Mouse (Mus musculus) heart, embryonic 16.5 days (tissue): Measurements from ENCODE around the gene Spats1. TPM values are rescaled to one million over a fixed set of nuclear protein-coding genes. Genes with fewer than 3 reads are reported as not detected.

Experiments used
- ATAC-seq: fragments of 200-750 bp; cut with Nextera tagmentation; replicated peaks from 2 replicates; pipeline ENCODE4 v1.8.0; 2017; ENCODE audit warnings: moderate number of reproducible peaks; ENCODE audit not compliant: insufficient read depth, low FRiP score; ENCODE audit errors: extremely low read depth
- H3K27ac ChIP-seq: fragments of 300-500 bp; sonication (generic); 2 replicates; pipeline ENCODE4 v1.5.1; 2014; ENCODE audit warnings: mild to moderate bottlenecking, low read length, control low read depth, moderate library complexity
- H3K27me3 ChIP-seq: fragments of 300-500 bp; sonication (generic); 2 replicates; pipeline ENCODE4 v1.6.1; 2014; ENCODE audit warnings: low read length, mixed read lengths; ENCODE audit not compliant: control insufficient read depth, insufficient read depth
- H3K36me3 ChIP-seq: fragments of 300-500 bp; sonication (generic); 2 replicates; pipeline ENCODE4 v1.6.1; 2014; ENCODE audit not compliant: control insufficient read depth, insufficient read depth
- H3K4me1 ChIP-seq: fragments of 300-500 bp; sonication (generic); 2 replicates; pipeline ENCODE4 v1.6.1; 2014; ENCODE audit warnings: low read length, mixed read lengths; ENCODE audit not compliant: control insufficient read depth, insufficient read depth
- H3K4me2 ChIP-seq: fragments of 300-500 bp; sonication (generic); 2 replicates; pipeline ENCODE4 v1.6.1; 2014; ENCODE audit warnings: low read depth, mild to moderate bottlenecking, control low read depth, low read length
- H3K4me3 ChIP-seq: fragments of 300-500 bp; sonication (generic); 2 replicates; pipeline ENCODE4 v1.5.1; 2014; ENCODE audit warnings: mild to moderate bottlenecking, control low read depth, low read length
- H3K9ac ChIP-seq: fragments of 300-500 bp; sonication (generic); 2 replicates; pipeline ENCODE4 v1.6.1; 2014; ENCODE audit warnings: low read length, control low read depth
- H3K9me3 ChIP-seq: fragments of 300-500 bp; sonication (generic); replicated peaks from 2 replicates; pipeline ENCODE4 v1.6.1; 2016; ENCODE audit warnings: low read length; ENCODE audit not compliant: control insufficient read depth
- WGBS: fragments of 180-500 bp; shearing (Covaris S2); extraction: QIAGEN DNeasy Blood & Tissue Kit; methylation state at CpG from one replicate; pipeline ENCODE4 v1.1.7; 2014; 5-methylcytosine and 5-hydroxymethylcytosine counted together
- polyA plus RNA-seq: library from polyadenylated mRNA; unstranded; fragments of >200 nt; fragmentation: Nextera tagmentation; extraction: Ambion mirVana; gene quantifications from 2 replicates; pipeline ENCODE4 v1.2.1, GENCODE M21; 2015

Gene Spats1
- polyA plus RNA-seq, 1 experiment from 2014 or later, result 1.2 TPM

DNA sequence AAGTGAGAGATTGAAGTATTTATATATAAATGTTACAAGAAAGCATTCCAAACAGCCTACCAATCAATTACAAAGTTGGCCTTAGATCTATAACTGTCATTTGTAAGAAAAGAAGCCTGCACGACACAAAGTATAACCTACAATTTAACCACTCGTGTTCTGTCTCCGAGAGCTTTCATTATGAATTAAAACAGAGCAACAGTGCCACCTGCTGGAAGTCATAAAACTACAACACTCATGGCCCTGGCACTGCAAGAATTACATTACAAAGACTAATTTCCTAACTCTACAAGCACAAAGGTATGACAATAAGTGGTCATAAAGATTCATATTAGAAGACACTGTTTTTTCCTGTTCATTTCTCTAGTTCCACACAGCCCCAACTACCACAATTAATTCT, 72.0 kb downstream of the Spats1 start:
- Histone ChIP-seq H3K9me3 (no peaks in the 10 kb centered on the region), H3K4me3 (no peak overlapping the region), H3K4me2 (no peak overlapping the region), H3K36me3 (peaks cover 28% of the 10 kb centered on the region), H3K27ac (no peak overlapping the region), H3K4me1 (peaks cover 8% of the 10 kb centered on the region), H3K9ac (no peak overlapping the region), H3K27me3 (no peaks in the 10 kb centered on the region)
- no peak for ATAC-seq
- 7% methylated on average over 3 of the region's 3 CpGs for WGBS

DNA sequence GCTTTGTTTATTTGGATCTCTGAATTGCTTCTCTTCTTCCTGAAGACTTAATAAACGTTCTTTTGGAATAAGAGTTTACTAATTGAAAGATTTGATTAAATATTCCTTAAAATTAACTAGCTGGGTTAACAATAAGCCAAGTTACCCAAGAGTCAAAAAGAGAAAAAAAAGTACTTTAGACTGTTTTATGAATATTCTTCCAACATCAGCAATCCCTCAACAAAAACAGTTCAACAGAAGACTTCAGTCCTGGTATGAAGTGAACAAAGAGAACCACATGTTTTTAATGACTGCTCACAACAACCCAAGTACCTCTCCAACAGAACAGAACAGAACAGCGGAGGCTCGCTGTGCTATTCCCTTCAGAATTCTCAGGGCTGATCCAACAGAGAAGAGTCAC, 72.6 kb downstream of the Spats1 start:
- H3K4me3 ChIP-seq, result no peak overlapping the region
- H3K9ac ChIP-seq, result no peak overlapping the region
- peaks cover 30% of the 10 kb centered on the region for H3K36me3 ChIP-seq
- H3K27me3 ChIP-seq, result no peaks in the 10 kb centered on the region
- H3K4me2 ChIP-seq, result no peak overlapping the region
- WGBS, result 75% methylated on average over 3 of the region's 3 CpGs
- H3K9me3 ChIP-seq, result no peaks in the 10 kb centered on the region
- no peak for ATAC-seq
- peaks cover 8% of the 10 kb centered on the region for H3K4me1 ChIP-seq
- H3K27ac ChIP-seq, result no peak overlapping the region

DNA sequence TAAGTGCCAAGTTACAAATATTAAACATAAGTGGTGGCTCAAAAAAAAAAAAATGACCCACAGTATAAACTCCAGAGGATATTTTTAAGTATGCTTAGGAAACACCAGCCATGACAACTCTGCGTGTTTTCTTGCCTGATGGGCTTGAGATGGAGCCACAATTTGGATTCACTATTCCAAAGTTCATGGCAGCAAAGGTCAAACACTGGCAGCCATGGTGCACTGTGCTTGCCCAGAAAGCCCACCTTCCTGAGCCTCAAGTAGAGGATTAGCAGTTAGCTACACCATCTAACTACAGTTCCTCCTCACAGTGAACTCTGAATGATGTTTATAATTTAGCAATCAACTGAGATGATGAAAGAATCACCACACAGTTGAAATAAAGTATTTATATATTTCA, 73.1 kb downstream of the Spats1 start:
- no peak overlapping the region for H3K27ac ChIP-seq
- H3K4me3 ChIP-seq, result no peak overlapping the region
- peaks cover 25% of the 10 kb centered on the region for H3K36me3 ChIP-seq
- H3K27me3 ChIP-seq, result no peaks in the 10 kb centered on the region
- WGBS, result 84% methylated on average over 1 of the region's 1 CpGs
- H3K9ac ChIP-seq, result no peak overlapping the region
- peaks cover 8% of the 10 kb centered on the region for H3K4me1 ChIP-seq
- no peak for ATAC-seq
- H3K4me2 ChIP-seq, result no peak overlapping the region
- H3K9me3 ChIP-seq, result no peaks in the 10 kb centered on the region

DNA sequence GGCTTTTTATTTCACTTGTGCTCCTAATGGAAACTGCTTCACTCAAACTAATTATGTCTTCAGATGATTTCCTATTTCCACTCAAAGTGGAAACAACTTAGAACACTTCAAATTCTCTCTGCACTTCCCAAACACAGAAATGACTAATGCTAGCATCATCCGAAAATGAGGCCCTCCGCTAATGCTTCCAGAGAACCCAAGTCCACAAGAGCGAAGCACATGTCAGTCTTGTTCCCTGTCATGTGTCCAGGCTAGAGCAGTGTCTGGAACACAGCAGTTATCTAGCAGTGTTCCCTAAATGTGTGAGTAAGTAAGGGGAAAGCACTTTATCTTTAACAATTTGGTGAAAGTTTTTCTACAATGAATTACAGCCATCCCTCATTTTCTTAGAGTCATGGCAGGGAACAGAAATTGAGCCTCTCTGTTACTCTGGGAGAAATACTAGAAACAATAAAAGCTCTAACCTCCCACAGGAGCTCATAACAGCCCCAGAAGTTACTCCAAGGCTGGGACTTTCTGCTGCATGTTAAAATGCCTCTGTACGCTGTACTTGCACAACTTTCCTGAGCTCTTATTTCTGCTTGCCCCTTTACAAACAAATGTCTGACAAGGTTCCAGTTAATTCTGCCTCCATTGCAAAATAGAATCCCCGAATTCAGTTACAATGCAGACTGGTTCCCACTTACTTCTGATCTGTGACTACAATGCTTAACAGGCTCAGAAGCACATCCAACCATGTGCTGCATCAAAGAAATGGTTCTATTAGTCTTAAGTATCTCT, 73.9 kb downstream of the Spats1 start:
- no peak for ATAC-seq
- 83% methylated on average over 5 of the region's 5 CpGs for WGBS
- H3K36me3 ChIP-seq, result peaks cover 19% of the 10 kb centered on the region

DNA sequence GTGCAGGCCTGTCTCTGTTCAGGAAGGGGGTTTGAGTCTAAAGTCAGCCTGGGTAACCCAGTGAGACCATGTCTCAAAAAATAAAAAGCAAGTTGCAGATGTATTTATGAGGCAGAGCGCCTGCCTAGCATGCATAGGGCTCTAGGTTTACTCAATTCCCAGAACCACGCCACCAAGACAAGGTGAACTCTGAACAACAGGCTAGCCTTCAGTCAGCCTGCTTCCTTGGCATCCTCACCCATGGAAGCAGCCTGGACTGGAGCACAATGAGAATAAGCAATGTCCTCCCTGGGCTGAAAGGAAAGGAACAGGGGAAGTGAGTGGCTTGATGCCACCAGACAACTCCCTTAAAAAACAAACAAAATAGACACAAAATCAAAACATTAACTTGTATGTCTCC, 77.2 kb downstream of the Spats1 start:
- no peak overlapping the region for H3K27ac ChIP-seq
- WGBS, result 95% methylated on average over 2 of the region's 2 CpGs

More for the DNA sequence above, 73.9 kb downstream of the Spats1 start:
- Histone ChIP-seq H3K9ac (no peak overlapping the region), H3K9me3 (no peaks in the 10 kb centered on the region), H3K27me3 (no peaks in the 10 kb centered on the region), H3K4me2 (no peak overlapping the region), H3K27ac (no peak overlapping the region), H3K4me3 (no peak overlapping the region), H3K4me1 (peaks cover 8% of the 10 kb centered on the region)

DNA sequence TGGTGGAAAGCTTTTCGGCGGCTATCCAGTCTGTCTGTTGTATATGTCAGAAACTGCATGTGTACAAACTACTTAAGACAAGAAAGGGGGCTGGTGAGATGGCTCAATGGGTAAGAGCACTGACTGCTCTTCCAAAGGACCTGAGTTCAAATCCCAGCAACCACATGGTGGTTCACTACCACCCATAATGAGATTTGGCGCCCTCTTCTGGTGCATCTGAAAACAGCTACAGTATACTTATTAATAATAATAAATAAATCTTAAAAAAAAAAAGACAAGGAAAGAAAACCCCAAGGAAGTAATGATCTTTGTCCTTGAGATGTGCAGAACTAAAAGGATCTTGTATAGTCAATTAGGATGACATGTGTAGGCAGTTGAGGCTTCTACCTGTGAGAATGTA, 77.7 kb downstream of the Spats1 start:
- no peak overlapping the region for H3K4me2 ChIP-seq
- H3K27ac ChIP-seq, result no peak overlapping the region
- no peak overlapping the region for H3K4me3 ChIP-seq
- H3K4me1 ChIP-seq, result peaks cover 8% of the 10 kb centered on the region
- no peaks in the 10 kb centered on the region for H3K27me3 ChIP-seq
- peaks cover 5% of the 10 kb centered on the region for H3K36me3 ChIP-seq
- WGBS, result 77% methylated on average over 3 of the region's 3 CpGs
- H3K9me3 ChIP-seq, result no peaks in the 10 kb centered on the region
- H3K9ac ChIP-seq, result no peak overlapping the region
- ATAC-seq, result no peak

More for the DNA sequence above, 77.2 kb downstream of the Spats1 start:
- Histone ChIP-seq H3K27me3 (no peaks in the 10 kb centered on the region), H3K9me3 (no peaks in the 10 kb centered on the region), H3K4me1 (peaks cover 8% of the 10 kb centered on the region), H3K36me3 (peaks cover 7% of the 10 kb centered on the region), H3K4me3 (no peak overlapping the region), H3K4me2 (no peak overlapping the region), H3K9ac (no peak overlapping the region)
- no peak for ATAC-seq

DNA sequence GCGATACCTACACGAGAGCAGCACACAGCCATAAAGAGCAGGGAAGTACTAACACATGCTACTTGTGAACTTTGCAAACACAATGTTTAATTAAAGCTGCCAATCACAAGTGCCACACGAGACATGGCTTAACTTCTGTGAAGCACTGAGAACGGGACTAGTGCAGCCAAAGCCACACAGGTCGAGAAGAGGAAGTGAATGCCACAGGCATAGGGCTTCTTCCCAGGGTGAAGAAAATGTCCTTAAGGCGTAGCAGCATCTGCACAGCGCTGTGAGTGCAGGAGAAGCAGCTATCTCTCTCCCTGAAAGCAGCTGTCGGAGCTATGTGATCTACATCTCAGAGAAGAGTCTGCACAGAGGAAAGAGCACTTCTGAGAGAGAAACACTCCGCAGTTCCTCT, 80.6 kb downstream of the Spats1 start:
- no peaks in the 10 kb centered on the region for H3K9me3 ChIP-seq
- H3K4me1 ChIP-seq, result peaks cover 9% of the 10 kb centered on the region; the same call in 1 of the 2 replicates
- no peak for ATAC-seq
- WGBS, result 58% methylated on average over 9 of the region's 9 CpGs
- H3K9ac ChIP-seq, result no peak overlapping the region
- no peaks in the 10 kb centered on the region for H3K27me3 ChIP-seq
- peaks cover 24% of the 10 kb centered on the region for H3K36me3 ChIP-seq
- H3K4me3 ChIP-seq, result no peak overlapping the region
- H3K4me2 ChIP-seq, result no peak overlapping the region
- no peak overlapping the region for H3K27ac ChIP-seq

DNA sequence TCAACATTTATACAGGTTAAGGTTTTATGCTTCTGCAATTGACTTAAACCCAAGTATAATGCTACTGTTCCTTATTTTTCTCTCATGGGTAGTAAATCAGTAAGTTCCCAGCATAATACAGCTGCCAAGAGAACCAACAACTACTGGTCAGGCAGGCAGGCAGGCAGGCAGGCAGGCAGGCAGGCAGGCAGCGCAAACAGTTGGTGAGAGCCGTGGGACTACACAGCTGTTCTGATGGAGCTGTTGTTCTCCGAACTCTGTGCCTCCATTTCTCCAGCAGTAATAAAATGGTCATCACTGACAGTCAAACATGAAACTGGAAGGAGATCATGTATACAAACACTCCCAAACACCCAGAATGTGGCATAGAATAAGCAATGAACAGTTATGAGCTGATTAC, 81.5 kb downstream of the Spats1 start:
- peaks cover 24% of the 10 kb centered on the region for H3K36me3 ChIP-seq
- H3K4me1 ChIP-seq, result peaks cover 9% of the 10 kb centered on the region; the same call in 1 of the 2 replicates

More for the DNA sequence above, 81.5 kb downstream of the Spats1 start:
- Histone ChIP-seq H3K27ac (no peak overlapping the region), H3K9ac (no peak overlapping the region), H3K4me2 (no peak overlapping the region), H3K27me3 (no peaks in the 10 kb centered on the region), H3K9me3 (no peaks in the 10 kb centered on the region), H3K4me3 (no peak overlapping the region)
- no peak for ATAC-seq
- 85% methylated on average over 3 of the region's 3 CpGs for WGBS
